Mouse (Mus musculus) liver, postnatal 0 days (tissue): ENCODE results near the gene Sgo2b.

Source experiments
- CTCF ChIP-seq: sonication (generic); IDR thresholded peaks from 2 replicates; pipeline ENCODE4 v1.5.1; 2016; ENCODE audit warnings: antibody characterized with exemption, low read depth
- EP300 ChIP-seq: IDR thresholded peaks from 2 replicates; pipeline ENCODE4 v1.6.1; 2016; ENCODE audit warnings: antibody characterized with exemption, low read depth, mild to moderate bottlenecking

- TF ChIP-seq CTCF: no peak
- TF ChIP-seq EP300: no peak
These were observed 30.6 kb downstream of the Sgo2b start for GRCm38 (mm10) chr8:63921257-63921960.
